Mouse (Mus musculus) adrenal gland, postnatal 36 days (tissue): ENCODE data around the gene Olfr461. TPM values are rescaled to one million over a fixed set of nuclear protein-coding genes. Genes with fewer than 3 reads are reported as not detected.
"Not testable (repeated sequence)": the region's sequence is repeated elsewhere in the genome, so short reads cannot be mapped to it uniquely, and the experiment has no call there.

Source experiments
- DNase-seq, 2 experiments: peaks; one replicate each; pipeline ENCODE4 v3.0.0; 2021; ENCODE audit warnings: mixed read lengths in 1 of 2
- long read RNA-seq, 2 experiments: library from polyadenylated mRNA; stranded (forward); transcript quantifications; one replicate each; pipeline ENCODE4 v2.0.0; 2021; ENCODE audit warnings: borderline sequencing depth in 2 of 2
- total RNA-seq, 2 experiments: library from RNA; stranded (reverse); gene quantifications; 2 replicates each; pipeline ENCODE4 v1.2.3; 2021

The Olfr461 gene
- total RNA-seq, result not detected
- long read RNA-seq, experiment 1, result 0 reads
- long read RNA-seq, experiment 2, result 0 reads

GRCm38 (mm10) chr6:40554950-40555349 is at the start of gene Olfr461:
Gene Olfr461, minus strand, starts transcription at chr6:40555050.
- no peak for DNase-seq

GRCm38 (mm10) chr6:40598546-40598945 is 43.7 kb upstream of the Olfr461 start:
- not testable (repeated sequence) for DNase-seq

- DNase-seq, result no peak
Measured at GRCm38 (mm10) chr6:40594804-40595550, 40.1 kb upstream of the Olfr461 start.

- DNase-seq, result no peak
Measured at GRCm38 (mm10) chr6:40588346-40588745, 33.5 kb upstream of the Olfr461 start.

- DNase-seq, result no peak
Measured at GRCm38 (mm10) chr6:40585645-40586044, 30.8 kb upstream of the Olfr461 start, which contains the start of gene Clec5a. Gene Clec5a, minus strand, starts transcription at chr6:40585821.

- no peak for DNase-seq
Measured at GRCm38 (mm10) chr6:40584336-40584735, 29.5 kb upstream of the Olfr461 start.

GRCm38 (mm10) chr6:40576305-40576704 is 21.5 kb upstream of the Olfr461 start:
- DNase-seq, result no peak

- no peak for DNase-seq
Measured at GRCm38 (mm10) chr6:40573618-40574017, 18.8 kb upstream of the Olfr461 start.

- no peak for DNase-seq
Measured at GRCm38 (mm10) chr6:40569187-40569586, 14.3 kb upstream of the Olfr461 start, which contains the start of gene Olfr460. Gene Olfr460, plus strand, starts transcription at chr6:40569487.

- DNase-seq, result no peak
Measured at GRCm38 (mm10) chr6:40544690-40545089, 10.2 kb downstream of the Olfr461 start.

GRCm38 (mm10) chr6:40519408-40519807 is 35.4 kb downstream of the Olfr461 start, which contains the start of gene Prss37:
Gene Prss37, minus strand, starts transcription at chr6:40519508.
- no peak for DNase-seq

GRCm38 (mm10) chr6:40493229-40493628 is 61.6 kb downstream of the Olfr461 start, which contains the start of gene Tas2r108:
Gene Tas2r108, plus strand, starts transcription at chr6:40493529.
- DNase-seq, result no peak

Other genes starting within 250 kb of the Olfr461 start
- gene Agk, start 229.9 kb downstream of the Olfr461 start, total RNA-seq, result 10 to 100 TPM; 23.5 to 43.0 TPM
- 10 to 100 TPM; 11.9 to 15.4 TPM for gene E330009J07Rik, start 118.9 kb downstream of the Olfr461 start, total RNA-seq
- not detected for gene Wee2, start 116.0 kb downstream of the Olfr461 start, total RNA-seq
- gene Ssbp1, start 83.7 kb downstream of the Olfr461 start, total RNA-seq, result 10 to 100 TPM; 47.4 to 48.1 TPM
- gene Tas2r137, start 63.8 kb downstream of the Olfr461 start, total RNA-seq, result not detected
- not detected for gene Tas2r108, start 61.5 kb downstream of the Olfr461 start, total RNA-seq
- gene Prss37, start 35.5 kb downstream of the Olfr461 start, total RNA-seq, result not detected
- gene Olfr460, start 14.4 kb upstream of the Olfr461 start, total RNA-seq, result not detected
- gene Clec5a, start 30.8 kb upstream of the Olfr461 start, total RNA-seq, result 1 to 10 TPM in 1 of 2 experiments, under 1 TPM in 1; 0.50 to 1.3 TPM
- not detected for gene Tas2r138, start 58.3 kb upstream of the Olfr461 start, total RNA-seq
- 1 to 10 TPM in 1 of 2 experiments, under 1 TPM in 1; 0.63 to 2.0 TPM for gene Mgam, start 73.8 kb upstream of the Olfr461 start, total RNA-seq